Mouse (Mus musculus) Muller cell, postnatal 12 days (primary cell): ENCODE measurements around the gene Nkapl.
A peak's percentile ranks its signal among the peaks of the same experiment; 100 is the strongest.

Experiments used
- DNase-seq: peaks from one replicate; pipeline ENCODE4 v3.0.0-alpha.2; 2015; ENCODE audit errors: inconsistent ontology term

Gene Nkapl

GRCm38 (mm10) chr13:21435476-21435875, 32.8 kb downstream of the Nkapl start:
- DNase-seq: no peak

DNA sequence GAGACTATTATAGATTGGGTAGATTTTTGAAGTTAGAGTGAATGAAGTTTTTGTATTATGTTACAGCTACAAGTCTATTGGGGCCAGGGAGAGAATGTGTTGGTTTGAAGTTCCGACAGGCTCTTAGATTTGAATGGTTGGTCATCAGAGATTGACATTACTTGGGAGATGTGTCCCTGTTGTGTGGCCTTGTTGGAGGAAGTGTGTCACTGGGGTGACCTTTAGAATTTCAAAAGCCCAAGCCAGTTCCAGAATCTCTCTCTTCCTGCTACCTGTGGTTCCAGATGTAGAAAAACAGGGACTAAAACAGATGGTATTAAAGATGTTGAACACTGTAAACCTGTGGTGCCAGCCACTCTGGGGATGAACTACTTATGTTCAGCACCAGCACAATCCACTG, 40.7 kb downstream of the Nkapl start:
- no peak for DNase-seq

DNA sequence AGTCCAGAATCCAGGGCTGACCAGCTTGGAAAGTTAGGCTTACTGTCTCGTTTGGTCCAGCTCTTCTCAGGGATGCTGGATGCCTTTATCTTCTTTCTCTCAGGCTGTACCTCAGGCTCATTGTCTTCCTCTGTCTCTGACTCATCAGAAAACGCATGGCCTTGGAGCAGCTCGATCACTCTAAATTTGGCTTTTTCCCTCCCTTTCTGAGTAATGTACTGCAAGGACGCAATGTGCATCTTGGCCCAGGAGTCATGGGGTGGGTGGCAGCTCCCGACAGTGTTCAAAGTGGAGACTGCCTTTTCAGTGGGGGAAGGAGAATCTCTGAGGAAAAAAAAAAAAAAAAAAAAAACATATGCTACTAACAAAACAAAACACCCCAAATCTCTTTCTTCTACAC, 45.0 kb downstream of the Nkapl start:
- DNase-seq: no peak

- DNase-seq: no peak
Measured at GRCm38 (mm10) chr13:21418865-21419264, 49.4 kb downstream of the Nkapl start.

- DNase-seq: peak; percentile 82
Measured at GRCm38 (mm10) chr13:21417298-21418010, 50.9 kb downstream of the Nkapl start.
